Mouse (Mus musculus) right cerebral cortex, postnatal 10 days (tissue): Measurements from ENCODE around the gene Tmem94.

Experiments
- DNase-seq, 2 experiments: peaks; one replicate each; pipeline ENCODE4 v3.0.0; 2021; ENCODE audit warnings: low spot score in 2 of 2

Gene Tmem94

GRCm38 (mm10) chr11:115807971-115808370 is 42.7 kb downstream of the Tmem94 start:
- no peak for DNase-seq

DNA sequence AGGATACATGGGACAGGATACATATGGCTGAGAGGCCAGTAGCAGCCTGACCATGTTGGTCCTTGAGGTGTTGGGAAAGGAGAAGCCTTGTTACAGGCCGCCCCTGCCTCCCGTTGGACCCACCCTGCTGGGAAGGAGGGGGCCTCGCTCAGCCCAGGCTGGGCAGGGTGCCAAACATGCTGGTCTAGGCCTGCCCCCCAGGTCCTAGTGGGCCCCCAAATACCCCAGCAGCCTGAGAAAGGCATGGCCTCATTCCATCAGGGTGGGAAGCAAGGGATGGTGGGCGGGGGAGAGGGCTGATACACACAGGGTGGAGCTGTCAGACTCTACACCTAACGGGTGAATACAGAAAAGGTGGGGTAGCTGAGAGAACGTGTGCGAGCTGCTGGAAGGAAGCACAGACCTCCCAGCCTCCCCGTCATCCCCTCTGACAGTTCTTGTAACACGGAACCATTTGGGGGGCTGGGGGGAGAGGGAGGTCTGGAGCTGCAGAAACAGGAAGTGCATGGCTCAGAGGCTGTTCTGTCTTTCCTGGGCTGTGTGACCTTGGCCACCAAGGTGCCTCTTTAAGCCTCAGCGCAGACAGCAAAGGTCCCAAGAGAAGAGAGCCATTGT is 43.6 kb downstream of the Tmem94 start:
- peak; percentile 58 to 59 for DNase-seq

DNA sequence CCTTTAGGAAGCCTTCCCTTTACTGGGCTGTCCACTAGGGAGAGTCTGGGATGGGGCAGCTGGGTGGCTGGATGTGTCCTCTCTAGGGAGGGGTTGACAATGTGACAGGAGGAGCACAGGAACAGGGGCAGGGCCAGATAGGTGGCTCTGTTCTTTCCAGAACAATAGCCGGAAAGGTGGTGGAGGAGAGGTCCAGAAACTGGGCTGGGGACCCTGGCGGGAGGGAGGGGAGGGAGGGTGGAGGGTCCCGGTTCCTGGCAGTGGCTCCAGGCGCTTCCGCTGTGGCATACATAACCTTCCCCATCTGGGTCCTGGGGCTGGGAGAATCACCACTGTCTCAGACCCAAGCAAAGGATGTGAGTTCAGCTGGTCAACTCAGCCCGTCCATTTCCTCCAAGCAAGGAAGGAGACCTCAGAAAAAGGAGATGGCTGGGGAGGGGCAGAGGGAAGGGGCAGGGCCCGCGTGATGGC is 44.1 kb downstream of the Tmem94 start:
- no peak for DNase-seq

DNA sequence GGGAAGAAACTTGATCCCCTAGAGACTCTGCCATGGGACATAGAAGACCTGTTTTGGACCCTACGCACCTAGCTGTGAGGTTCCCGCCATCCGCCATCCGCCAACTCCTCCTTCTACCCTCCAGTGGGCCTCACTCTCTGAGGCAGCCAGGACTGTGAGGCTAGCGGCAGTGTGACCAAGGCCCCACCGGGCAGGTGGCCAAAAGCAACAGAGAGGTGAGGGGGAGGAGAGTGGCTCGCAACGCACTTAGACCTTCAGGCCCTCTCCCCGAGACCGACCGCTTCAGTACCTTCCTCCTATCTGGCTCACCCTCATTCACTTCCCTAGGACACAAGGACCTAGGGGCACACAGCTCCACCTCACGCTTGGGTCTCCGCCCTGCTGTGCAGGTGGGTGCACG is 45.1 kb downstream of the Tmem94 start:
- no peak for DNase-seq

DNA sequence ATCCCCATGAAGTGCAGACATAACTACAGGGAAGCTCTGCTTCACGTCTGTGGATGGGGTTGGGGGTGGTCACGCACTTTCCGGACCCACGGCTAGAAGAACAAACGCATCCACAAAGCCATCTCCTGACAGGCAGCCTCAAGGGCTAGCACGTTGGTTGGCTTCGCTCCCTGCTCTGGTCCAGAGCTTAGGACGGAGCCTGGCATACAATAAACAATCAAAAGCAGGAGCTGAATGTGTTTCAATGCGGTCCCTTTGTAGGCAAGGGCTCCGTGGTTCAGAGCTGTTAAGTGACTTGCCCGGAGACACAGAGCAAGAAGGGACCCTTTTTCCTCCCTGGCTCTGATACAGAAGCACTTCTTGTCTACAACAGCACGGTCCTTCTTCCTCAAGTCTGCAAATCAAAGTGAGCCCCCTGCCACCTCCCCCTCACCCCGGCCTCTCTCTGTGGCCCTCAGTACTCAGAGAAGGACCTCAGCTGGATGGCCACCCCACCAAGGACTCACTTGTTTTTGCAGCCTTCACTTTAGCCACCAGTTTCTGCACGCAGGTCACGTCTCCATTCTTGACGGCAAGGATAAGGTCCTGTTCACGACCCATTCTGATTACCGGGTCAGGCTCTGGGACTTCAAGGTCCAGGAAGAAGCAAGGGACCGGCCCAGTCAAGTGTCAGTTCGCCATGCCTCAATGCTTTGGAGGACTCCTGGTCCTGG is 46.3 kb downstream of the Tmem94 start:
- peak; percentile 54 to 61 for DNase-seq

- DNase-seq = no peak
These were observed 46.9 kb downstream of the Tmem94 start for GRCm38 (mm10) chr11:115812095-115812494.

- DNase-seq = no peak
These were observed 47.5 kb downstream of the Tmem94 start for GRCm38 (mm10) chr11:115812533-115813420.

- DNase-seq = peak; percentile 93 to 94
These were observed 48.5 kb downstream of the Tmem94 start, which contains the start of gene Caskin2 for GRCm38 (mm10) chr11:115813507-115814296. Gene Caskin2, minus strand, starts transcription at chr11:115813639.

DNA sequence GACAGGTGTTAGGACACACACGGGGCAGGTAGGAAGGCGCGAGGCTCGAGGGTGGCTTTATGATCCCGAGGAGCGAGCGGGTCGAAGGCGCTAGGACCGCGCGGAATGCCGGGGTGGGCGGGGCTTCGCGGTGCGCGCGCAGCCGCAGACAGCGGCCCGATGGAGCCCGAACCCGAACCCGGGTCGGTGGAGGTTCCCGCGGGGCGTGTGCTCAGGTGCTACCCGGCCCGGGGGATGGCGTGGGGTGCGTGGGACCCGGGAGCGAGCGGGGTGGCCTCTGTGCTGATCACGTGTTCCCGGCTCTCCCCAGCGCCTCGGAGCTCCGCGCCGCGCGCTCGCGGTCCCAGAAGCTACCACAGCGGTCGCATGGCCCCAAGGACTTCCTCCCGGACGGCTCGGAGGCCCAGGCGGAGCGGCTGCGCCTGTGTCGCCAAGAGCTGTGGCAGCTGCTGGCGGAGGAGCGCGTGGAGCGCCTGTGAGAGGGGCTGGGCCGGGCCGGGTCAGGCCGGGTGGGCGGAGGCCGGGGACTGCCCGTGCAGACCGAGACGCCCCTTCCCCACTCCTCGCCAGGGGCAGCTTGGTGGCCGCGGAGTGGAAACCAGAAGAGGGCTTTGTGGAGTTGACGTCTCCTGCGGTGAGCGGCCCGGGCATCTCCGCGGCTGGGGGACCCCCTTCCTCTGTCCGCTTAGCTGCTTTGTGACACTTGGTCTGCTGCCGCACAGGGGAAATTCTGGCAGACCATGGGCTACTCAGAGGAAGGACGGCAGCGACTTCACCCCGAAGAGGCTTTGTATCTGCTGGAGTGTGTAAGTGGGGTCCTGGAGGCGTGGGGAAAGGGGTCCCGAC is 49.6 kb downstream of the Tmem94 start, which contains the start of gene Tsen54:
TSS of gene Tsen54 (plus strand) at position 120 of the 846 bp plus-strand sequence.
- DNase-seq = peak; percentile 87 to 91

DNA sequence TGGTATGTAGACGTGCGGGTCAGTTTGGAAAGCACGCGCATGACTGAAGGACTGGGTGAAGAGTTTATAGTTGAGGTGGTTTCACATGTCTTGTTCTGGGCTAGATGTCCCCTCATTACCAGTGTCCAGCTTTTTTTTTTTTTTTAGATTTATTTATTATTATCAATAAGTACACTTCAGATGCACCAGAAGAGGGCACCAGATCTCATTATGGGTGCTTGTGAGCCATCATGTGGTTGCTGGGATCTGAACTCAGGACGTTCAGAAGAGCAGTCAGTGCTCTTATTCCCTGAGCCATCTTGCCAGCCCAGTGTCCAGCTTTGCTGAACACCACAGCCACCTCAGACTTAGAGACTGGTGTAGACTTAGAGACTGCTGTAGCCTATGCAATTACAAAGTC is 52.1 kb downstream of the Tmem94 start:
- no peak for DNase-seq

DNA sequence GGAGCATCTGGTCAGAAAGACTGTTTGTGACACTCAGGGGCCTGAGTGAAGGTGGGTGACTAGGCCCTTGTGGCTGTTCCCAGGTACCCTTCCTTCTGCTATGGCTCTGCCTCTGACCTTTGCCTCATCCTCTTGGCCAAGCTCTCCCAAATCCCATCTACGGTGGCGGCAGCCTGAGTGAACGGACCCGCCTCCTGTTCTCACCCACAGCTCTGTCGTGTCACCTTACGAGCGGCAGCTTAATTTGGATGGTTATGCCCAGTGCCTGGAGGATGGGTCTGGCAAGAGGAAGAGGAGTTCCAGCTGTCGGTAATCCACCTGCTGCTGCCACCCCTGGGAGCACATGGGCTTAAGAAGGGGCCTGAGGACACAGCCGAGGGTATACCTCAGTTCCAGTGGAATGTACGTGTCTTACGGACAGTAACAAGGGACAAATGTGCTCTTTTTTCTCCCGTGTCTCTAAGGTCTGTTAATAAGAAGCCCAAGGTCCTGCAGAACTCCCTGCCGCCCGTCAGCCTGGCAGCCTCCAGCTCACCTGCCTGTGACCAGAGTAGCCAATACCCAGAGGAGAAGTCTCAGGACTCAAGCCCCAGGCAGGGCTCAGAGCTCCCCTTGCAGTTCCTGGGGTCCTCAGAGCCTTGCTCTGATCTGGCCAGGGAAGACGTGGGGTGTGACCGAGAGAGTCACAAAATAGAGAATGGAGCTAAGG is 54.8 kb downstream of the Tmem94 start:
- DNase-seq = no peak

- DNase-seq = no peak
These were observed 55.8 kb downstream of the Tmem94 start for GRCm38 (mm10) chr11:115821001-115821400.

DNA sequence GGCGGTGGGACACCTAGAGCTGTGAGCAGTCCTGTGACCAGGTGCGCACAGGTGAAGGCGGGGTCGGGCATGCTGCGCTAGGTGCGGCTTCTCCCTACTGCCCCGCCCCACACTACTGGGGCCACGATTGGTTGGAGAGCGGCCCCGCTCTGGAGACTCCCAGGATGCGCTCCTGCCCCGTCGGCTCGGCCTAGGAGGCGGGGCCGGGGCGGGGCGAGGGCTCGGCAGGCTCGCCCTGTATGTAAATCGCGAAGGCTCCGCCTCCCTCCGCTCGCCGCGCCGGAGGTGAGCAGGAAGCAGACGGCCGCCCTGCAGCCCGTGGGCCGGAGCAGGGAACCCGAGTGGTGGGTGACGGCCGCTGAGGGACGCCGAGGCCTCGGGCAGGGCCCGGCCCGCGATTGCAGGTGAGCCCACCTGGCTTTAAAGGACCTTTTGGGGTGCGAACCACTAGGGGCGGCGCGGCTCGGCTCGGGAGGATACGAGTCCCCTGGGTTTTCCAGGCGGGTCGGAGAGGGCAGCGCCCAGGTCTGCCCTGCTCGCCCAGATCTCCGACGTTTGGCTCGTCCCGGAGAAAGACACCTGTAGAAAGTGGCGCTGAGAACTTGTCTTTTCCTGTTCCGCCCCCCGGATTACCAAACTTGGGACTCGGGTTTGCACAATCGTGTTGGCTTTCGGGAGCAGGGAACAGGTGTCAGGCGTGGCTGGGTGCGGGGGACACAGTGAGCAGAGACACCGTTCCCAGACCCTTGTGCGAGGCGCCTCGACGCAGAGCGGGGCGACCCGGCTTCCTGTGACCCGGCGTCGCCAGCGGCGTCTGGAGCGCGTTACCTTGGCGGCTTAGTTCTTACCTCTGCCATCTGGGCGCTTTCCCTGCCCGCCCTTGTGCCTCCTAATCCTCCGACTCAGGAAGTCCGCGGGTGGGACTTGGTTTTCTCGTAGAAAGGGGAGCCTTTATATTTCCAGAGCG is 58.8 kb downstream of the Tmem94 start, which contains the start of gene Llgl2:
TSS of gene Llgl2 (plus strand) at position 276 of the 967 bp plus-strand sequence.
- DNase-seq = peak; percentile 65 to 71

DNA sequence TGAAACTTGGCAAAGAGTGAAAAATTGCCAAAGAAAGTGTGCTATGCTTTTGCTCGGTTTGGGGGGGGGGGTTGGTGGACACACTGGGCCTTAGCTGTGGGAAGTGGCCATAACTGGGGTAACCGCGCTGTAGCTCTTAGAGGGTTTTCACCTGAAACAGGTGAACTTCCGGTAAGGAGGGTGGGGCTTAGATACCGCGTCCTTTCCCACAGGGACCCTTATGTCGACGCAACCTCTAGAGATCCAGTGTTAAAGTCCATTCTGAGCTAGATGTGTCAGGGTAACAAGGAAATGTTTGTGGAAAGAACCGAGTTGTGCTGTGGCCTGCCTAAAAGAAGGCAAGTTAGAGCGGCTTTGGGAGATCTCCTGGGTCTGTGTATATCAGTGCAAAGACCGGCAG is 59.6 kb downstream of the Tmem94 start:
- no peak for DNase-seq

GRCm38 (mm10) chr11:115826487-115826886 is 61.3 kb downstream of the Tmem94 start:
- DNase-seq = no peak

- no peak for DNase-seq
These were observed 62.4 kb downstream of the Tmem94 start for GRCm38 (mm10) chr11:115827624-115828023.

DNA sequence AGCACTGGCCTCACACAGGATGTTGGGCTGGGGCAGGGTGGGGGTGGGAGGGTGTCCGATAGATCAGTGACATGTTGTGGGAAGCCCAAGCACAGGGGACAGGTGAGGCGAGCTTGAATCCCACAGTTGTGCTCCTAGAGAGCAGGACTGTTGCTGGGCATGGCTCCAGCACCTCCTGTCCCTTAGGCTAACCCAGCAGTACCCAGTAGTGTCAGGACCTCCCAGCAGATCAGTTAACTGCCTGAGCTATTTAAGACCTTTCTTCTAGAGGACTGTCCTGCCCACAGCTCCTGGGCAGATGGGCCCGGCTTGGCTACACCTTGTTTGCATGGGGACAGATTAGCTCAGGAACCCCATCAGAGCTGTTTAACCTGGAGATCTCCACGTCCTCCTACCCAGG is 63.8 kb downstream of the Tmem94 start:
- DNase-seq = no peak

- DNase-seq = no peak
These were observed 65.5 kb downstream of the Tmem94 start for GRCm38 (mm10) chr11:115830550-115831325.
